Mouse (Mus musculus) embryonic facial prominence, embryonic 12.5 days (tissue): ENCODE measurements at regions not wholly inside any gene's neighbourhood (a gene's known extent, or its start where the extent isn't known, plus 50 kb on each side); places are given as distances from the start of the nearest gene placed in this dataset.
"Not testable (repeated sequence)": the region's sequence is repeated elsewhere in the genome, so short reads cannot be mapped to it uniquely, and the experiment has no call there.

Experiments used
- ATAC-seq: fragments of 200-750 bp; cut with Nextera tagmentation; 2 replicates; pipeline ENCODE4 v1.8.0; 2017; ENCODE audit not compliant: insufficient number of reproducible peaks, insufficient read depth, low FRiP score, low TSS enrichment
- H3K27ac ChIP-seq: fragments of 300-500 bp; sonication (generic); 2 replicates; pipeline ENCODE4 v1.5.1; 2016; ENCODE audit warnings: mild to moderate bottlenecking
- H3K27me3 ChIP-seq: fragments of 300-500 bp; sonication (generic); 2 replicates; pipeline ENCODE4 v1.6.1; 2016; ENCODE audit warnings: mild to moderate bottlenecking, moderate library complexity
- H3K36me3 ChIP-seq: fragments of 300-500 bp; sonication (generic); 2 replicates; pipeline ENCODE4 v1.6.1; 2016; ENCODE audit warnings: mild to moderate bottlenecking
- H3K4me1 ChIP-seq: fragments of 300-500 bp; sonication (generic); 2 replicates; pipeline ENCODE4 v1.6.1; 2016
- H3K4me2 ChIP-seq: fragments of 300-500 bp; sonication (generic); replicated peaks from 2 replicates; pipeline ENCODE4 v1.6.1; 2016; ENCODE audit warnings: mild to moderate bottlenecking, moderate library complexity
- H3K4me3 ChIP-seq: fragments of 300-500 bp; sonication (generic); 2 replicates; pipeline ENCODE4 v1.5.1; 2016; ENCODE audit warnings: mild to moderate bottlenecking
- H3K9ac ChIP-seq: fragments of 300-500 bp; sonication (generic); 2 replicates; pipeline ENCODE4 v1.6.1; 2016; ENCODE audit warnings: mild to moderate bottlenecking, moderate library complexity
- H3K9me3 ChIP-seq: fragments of 300-500 bp; sonication (generic); 2 replicates; pipeline ENCODE4 v1.6.1; 2016; ENCODE audit warnings: mild to moderate bottlenecking, moderate library complexity
- WGBS: fragments of 180-500 bp; shearing (Covaris S2); methylation state at CpG from one replicate; pipeline ENCODE4 v1.1.7; 2016; 5-methylcytosine and 5-hydroxymethylcytosine counted together

- Histone ChIP-seq H3K36me3 (no peaks in the 10 kb centered on the region), H3K4me1 (no peaks in the 10 kb centered on the region), H3K9me3 (no peaks in the 10 kb centered on the region), H3K9ac (no peak overlapping the region), H3K27me3 (no peaks in the 10 kb centered on the region), H3K4me3 (no peak overlapping the region), H3K4me2 (no peak overlapping the region), H3K27ac (no peak overlapping the region)
- no peak for ATAC-seq
- WGBS: 62% methylated on average over 3 of the region's 3 CpGs
Observed at GRCm38 (mm10) chr3:17592463-17592862, 355.7 kb upstream of the Cypt12 start.

DNA sequence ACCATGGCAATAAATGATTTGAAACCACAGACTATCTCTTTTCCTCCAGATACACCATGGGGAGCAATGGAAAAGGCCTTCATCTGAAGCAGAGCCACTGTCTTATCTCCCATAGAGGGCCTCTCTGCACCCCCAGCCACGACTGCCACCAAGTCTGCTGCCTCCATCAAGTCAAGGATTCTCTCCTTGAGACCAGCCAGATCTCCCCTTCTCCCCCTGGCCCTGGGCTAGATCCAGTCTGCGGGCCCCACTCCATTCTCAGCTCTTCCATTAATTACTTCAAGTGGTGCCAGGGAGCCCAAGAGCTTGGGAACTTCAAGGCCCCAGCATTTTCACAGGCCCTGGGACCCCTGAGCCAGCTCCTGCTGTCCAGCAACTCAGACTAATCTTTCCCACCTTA, 351.8 kb upstream of the Cypt12 start:
- no peak for ATAC-seq
- WGBS: 69% methylated on average over 2 of the region's 2 CpGs
- Histone ChIP-seq H3K9ac (no peak overlapping the region), H3K4me1 (no peaks in the 10 kb centered on the region), H3K4me3 (no peak overlapping the region), H3K4me2 (no peak overlapping the region), H3K9me3 (no peaks in the 10 kb centered on the region), H3K27me3 (no peaks in the 10 kb centered on the region), H3K36me3 (no peaks in the 10 kb centered on the region), H3K27ac (no peak overlapping the region)

DNA sequence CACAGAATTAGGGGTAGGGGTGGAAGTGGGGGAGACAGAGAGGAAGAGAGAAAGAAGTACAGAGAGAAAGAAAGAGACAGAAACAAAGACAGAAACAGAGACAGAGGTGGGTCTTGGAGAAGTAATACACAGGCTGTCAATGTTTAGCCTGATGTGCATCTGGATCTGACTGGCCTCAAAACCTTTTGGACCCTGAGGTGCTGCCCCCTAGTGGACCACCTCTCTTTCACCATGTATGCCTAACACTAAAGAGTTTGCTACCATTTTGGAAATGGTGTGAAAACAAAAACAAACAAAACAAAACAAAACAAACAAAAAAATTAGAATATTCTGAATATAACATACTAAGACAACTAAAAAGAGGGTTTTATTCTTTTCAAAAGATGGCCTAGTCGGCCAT, 334.7 kb upstream of the Cypt12 start:
- H3K9ac ChIP-seq: no peak overlapping the region
- no peaks in the 10 kb centered on the region for H3K4me1 ChIP-seq
- WGBS: 100% methylated on average over 1 of the region's 1 CpGs
- ATAC-seq: no peak
- no peaks in the 10 kb centered on the region for H3K9me3 ChIP-seq
- H3K27ac ChIP-seq: no peak overlapping the region
- no peaks in the 10 kb centered on the region for H3K27me3 ChIP-seq
- no peak overlapping the region for H3K4me3 ChIP-seq
- H3K36me3 ChIP-seq: no peaks in the 10 kb centered on the region
- H3K4me2 ChIP-seq: no peak overlapping the region

DNA sequence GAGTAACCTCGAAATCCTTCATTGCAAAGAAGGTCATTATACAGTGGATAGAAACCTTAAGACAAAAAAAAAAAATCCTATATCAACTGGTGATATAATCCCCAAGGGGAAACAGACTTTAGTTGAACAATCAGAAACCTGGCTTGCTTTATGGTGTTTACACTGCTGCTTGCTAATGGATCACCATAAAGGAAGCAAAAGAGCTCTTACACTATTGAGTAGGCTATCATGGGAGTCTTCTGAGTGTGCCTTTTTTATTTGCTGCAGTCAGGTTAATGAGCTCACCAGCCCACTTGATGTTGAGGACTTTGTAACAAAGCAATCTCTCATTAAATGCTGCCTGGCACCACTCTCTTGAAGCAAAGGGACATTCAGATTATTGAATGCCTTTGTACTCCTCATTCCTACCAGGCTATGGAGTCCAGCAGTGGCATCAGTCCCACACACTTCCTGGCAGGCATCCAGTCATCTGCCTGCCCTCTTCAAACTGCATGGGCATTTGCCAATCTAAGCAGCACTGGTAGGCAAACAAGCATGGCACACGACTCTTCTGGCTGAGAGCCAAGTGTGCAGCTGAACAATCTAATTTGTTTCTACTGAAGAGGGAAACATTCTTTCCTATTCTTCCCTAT, 331.7 kb upstream of the Cypt12 start:
- WGBS: 44% methylated on average over 2 of the region's 2 CpGs
- Histone ChIP-seq H3K4me2 (no peak overlapping the region), H3K27ac (no peak overlapping the region), H3K9ac (no peak overlapping the region), H3K9me3 (no peaks in the 10 kb centered on the region), H3K4me1 (no peaks in the 10 kb centered on the region), H3K27me3 (no peaks in the 10 kb centered on the region), H3K4me3 (no peak overlapping the region), H3K36me3 (no peaks in the 10 kb centered on the region)
- no peak for ATAC-seq

- Histone ChIP-seq H3K27me3 (no peaks in the 10 kb centered on the region), H3K9ac (no peak overlapping the region), H3K27ac (no peak overlapping the region), H3K4me1 (no peaks in the 10 kb centered on the region), H3K36me3 (no peaks in the 10 kb centered on the region), H3K4me2 (no peak overlapping the region), H3K4me3 (no peak overlapping the region), H3K9me3 (no peaks in the 10 kb centered on the region)
- 0 out of 2 replicates have a peak, but pooled peaks have one; percentile 10 for ATAC-seq
- WGBS: 20% methylated on average over 2 of the region's 2 CpGs
Observed at GRCm38 (mm10) chr3:17619489-17619888, 328.7 kb upstream of the Cypt12 start.

- no peaks in the 10 kb centered on the region for H3K36me3 ChIP-seq
- 39% methylated on average over 2 of the region's 2 CpGs for WGBS
- no peak overlapping the region for H3K27ac ChIP-seq
- no peaks in the 10 kb centered on the region for H3K9me3 ChIP-seq
- H3K4me3 ChIP-seq: no peak overlapping the region
- H3K27me3 ChIP-seq: no peaks in the 10 kb centered on the region
- H3K4me1 ChIP-seq: no peaks in the 10 kb centered on the region
- no peak overlapping the region for H3K4me2 ChIP-seq
- ATAC-seq: no peak
- H3K9ac ChIP-seq: no peak overlapping the region
Observed at GRCm38 (mm10) chr3:17619890-17620289, 328.3 kb upstream of the Cypt12 start.

GRCm38 (mm10) chr3:17620398-17620797, 327.8 kb upstream of the Cypt12 start:
- Histone ChIP-seq H3K27me3 (no peaks in the 10 kb centered on the region), H3K27ac (no peak overlapping the region), H3K4me1 (no peaks in the 10 kb centered on the region), H3K9me3 (no peaks in the 10 kb centered on the region), H3K4me3 (no peak overlapping the region), H3K9ac (no peak overlapping the region), H3K4me2 (no peak overlapping the region), H3K36me3 (no peaks in the 10 kb centered on the region)
- no peak for ATAC-seq
- WGBS: 85% methylated on average over 2 of the region's 2 CpGs

DNA sequence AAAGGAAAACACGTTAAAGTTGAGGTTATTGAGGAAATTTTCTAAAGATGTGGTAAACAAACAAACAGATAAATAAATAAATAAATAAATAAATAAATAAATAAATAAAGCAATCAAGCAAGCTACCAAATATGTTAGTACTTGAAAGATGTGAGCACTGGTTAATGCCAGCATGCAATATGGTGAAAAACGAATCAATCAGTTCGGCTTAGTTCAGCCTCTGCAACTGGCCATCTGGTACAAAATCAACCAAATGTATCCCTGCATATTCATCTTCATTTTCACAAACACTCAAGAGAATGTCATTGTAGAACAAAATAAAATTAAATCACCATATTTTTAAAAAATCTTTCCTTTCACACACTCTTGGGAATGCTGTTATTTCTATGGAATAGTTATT, 315.7 kb upstream of the Cypt12 start:
- Histone ChIP-seq H3K36me3 (no peaks in the 10 kb centered on the region), H3K9ac (no peak overlapping the region), H3K9me3 (no peaks in the 10 kb centered on the region), H3K4me1 (no peaks in the 10 kb centered on the region), H3K4me2 (no peak overlapping the region), H3K27me3 (no peaks in the 10 kb centered on the region), H3K4me3 (no peak overlapping the region), H3K27ac (no peak overlapping the region)
- WGBS: 92% methylated on average over 3 of the region's 3 CpGs
- no peak for ATAC-seq

GRCm38 (mm10) chr3:17636276-17636675, 311.9 kb upstream of the Cypt12 start:
- ATAC-seq: no peak
- H3K9ac ChIP-seq: no peak overlapping the region
- H3K4me3 ChIP-seq: no peak overlapping the region
- H3K4me1 ChIP-seq: no peaks in the 10 kb centered on the region
- no peak overlapping the region for H3K27ac ChIP-seq
- H3K9me3 ChIP-seq: no peaks in the 10 kb centered on the region
- no peaks in the 10 kb centered on the region for H3K36me3 ChIP-seq
- no peaks in the 10 kb centered on the region for H3K27me3 ChIP-seq
- H3K4me2 ChIP-seq: no peak overlapping the region

DNA sequence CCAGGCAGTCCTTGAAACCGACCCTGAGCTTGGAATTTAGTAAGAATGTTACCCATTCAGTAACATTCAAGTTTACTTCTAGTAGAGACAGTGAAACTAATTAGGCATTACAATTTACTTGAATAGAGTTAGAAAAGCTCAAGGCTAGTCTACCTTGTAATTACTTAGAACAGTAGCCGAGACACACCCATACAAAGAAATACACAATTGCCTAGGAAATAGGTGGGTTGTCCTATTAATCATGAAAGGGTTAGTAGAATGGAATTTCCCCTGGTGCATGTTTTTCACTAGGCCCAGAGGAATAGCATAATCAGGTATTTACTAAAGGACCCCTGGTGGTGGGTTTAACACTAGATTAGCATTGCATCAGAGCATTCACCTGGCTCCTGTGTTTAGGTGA, 288.2 kb upstream of the Cypt12 start:
- not testable (repeated sequence) for H3K4me1 ChIP-seq, ATAC-seq, H3K27ac ChIP-seq, H3K9ac ChIP-seq, H3K4me3 ChIP-seq, H3K4me2 ChIP-seq, H3K27me3 ChIP-seq, H3K36me3 ChIP-seq, H3K9me3 ChIP-seq
- 80% methylated on average over 2 of the region's 2 CpGs for WGBS

DNA sequence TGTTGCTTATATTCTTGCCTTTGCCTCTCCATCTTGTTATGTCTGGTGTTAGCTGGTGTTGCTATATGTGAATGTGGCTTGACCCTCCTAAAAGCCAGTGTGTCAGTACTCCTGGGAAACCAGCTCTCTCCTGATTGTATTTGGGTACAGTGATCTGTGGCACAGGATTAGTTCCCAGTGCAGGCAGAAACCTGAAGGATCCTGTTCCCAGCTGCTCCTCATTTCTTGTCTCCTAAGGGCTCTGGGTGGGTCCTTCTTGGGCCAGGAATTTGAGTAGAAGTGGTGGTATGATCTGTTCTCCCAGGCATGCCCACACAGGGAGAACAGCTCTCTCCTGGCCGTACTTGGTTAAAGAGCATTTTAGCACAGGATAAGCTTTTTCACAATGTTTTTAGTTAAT, 286.2 kb upstream of the Cypt12 start:
- H3K4me2 ChIP-seq: no peak overlapping the region
- H3K4me3 ChIP-seq: no peak overlapping the region
- no peaks in the 10 kb centered on the region for H3K27me3 ChIP-seq
- no peaks in the 10 kb centered on the region for H3K9me3 ChIP-seq
- H3K4me1 ChIP-seq: no peaks in the 10 kb centered on the region
- H3K9ac ChIP-seq: no peak overlapping the region
- no peak overlapping the region for H3K27ac ChIP-seq
- WGBS: 78% methylated on average over 1 of the region's 1 CpGs
- no peak for ATAC-seq
- H3K36me3 ChIP-seq: no peaks in the 10 kb centered on the region

GRCm38 (mm10) chr3:17667016-17667415, 281.2 kb upstream of the Cypt12 start:
- Histone ChIP-seq H3K4me3 (no peak overlapping the region), H3K4me2 (no peak overlapping the region), H3K27me3 (no peaks in the 10 kb centered on the region), H3K9ac (no peak overlapping the region), H3K4me1 (no peaks in the 10 kb centered on the region), H3K27ac (no peak overlapping the region), H3K9me3 (no peaks in the 10 kb centered on the region), H3K36me3 (no peaks in the 10 kb centered on the region)
- 74% methylated on average over 1 of the region's 1 CpGs for WGBS
- no peak for ATAC-seq

DNA sequence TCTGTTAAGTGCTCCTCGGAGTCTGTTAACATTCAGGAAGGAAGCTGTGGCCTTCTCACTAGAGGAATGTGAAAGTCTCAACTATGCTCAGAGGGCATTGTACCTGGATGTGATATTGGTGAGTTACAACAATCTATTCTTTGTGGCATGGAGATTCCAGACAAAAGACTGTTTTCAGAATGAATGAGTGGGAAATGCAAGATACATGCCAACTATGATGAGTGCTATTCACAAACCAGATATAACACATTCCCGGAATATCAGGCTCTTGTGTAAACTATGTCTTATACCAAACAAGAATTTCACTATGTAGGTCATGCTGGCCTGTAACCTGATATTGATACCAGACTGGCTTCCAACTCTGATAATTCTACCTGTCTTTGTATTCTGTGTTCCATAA, 279.4 kb upstream of the Cypt12 start:
- no peaks in the 10 kb centered on the region for H3K4me1 ChIP-seq
- no peak overlapping the region for H3K27ac ChIP-seq
- no peak overlapping the region for H3K4me2 ChIP-seq
- 82% methylated on average over 2 of the region's 2 CpGs for WGBS
- no peak for ATAC-seq
- H3K9me3 ChIP-seq: no peaks in the 10 kb centered on the region
- no peak overlapping the region for H3K9ac ChIP-seq
- no peak overlapping the region for H3K4me3 ChIP-seq
- H3K36me3 ChIP-seq: no peaks in the 10 kb centered on the region
- no peaks in the 10 kb centered on the region for H3K27me3 ChIP-seq
